Mouse (Mus musculus): Measurements from ENCODE around the gene Sytl1.
A peak's percentile ranks its signal among the peaks of the same experiment; 100 is the strongest.

Sytl1 gene

DNA sequence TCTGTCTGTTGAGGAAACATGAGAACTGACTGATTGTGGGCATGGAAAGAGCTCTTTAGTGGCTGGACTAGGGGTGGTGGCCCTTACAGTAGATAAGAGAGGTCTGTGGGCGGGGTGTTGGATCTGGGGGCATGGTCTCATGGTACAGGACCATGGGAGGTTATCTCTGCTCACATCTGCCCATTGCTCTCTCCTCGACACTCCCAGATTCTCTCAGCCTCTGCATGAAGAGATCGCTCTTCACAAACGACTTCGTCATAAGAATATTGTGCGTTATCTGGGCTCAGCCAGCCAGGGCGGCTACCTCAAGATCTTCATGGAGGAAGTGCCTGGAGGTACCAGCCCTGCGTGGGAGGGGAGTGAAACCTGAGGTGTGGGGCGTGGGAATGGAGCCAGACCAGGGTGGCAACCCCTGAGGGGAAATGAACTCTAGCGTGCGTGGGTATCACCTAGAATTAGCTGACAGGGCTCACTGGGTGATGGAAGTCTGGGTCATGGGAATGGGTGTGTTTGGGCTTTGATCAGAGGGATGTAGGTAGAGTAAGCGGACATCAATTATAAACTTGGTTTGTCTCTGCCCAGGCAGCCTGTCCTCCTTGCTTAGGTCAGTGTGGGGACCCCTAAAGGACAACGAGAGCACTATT is 15.0 kb downstream of the Sytl1 start:
- no peak for DNase-seq (ENCODE audit: low spot score in 2 of 2)

- DNase-seq (ENCODE audit: low spot score in 2 of 2), result no peak
Observed at GRCm38 (mm10) chr4:133247072-133247471, 15.8 kb downstream of the Sytl1 start.

GRCm38 (mm10) chr4:133244289-133244688 is 18.6 kb downstream of the Sytl1 start:
- no peak for DNase-seq (ENCODE audit: low spot score in 2 of 2)

DNA sequence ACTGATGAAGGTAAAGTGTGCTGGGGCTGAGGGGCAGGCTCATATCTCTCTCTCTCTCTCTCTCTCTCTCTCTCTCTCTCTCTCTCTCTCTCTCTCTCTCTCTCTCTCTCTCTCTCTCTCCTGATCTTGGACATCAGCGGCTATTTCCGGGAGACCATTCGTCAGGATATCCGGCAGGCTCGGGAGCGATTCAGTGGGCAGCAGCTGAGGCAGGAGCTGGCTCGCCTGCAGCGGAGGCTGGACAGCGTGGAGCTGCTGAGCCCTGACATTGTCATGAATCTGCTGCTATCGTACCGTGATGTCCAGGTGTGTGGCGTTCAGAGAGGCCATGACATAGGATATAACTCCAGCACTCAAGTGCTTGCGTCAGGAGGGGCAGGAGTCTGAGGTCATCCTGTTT is 19.4 kb downstream of the Sytl1 start:
- DNase-seq (ENCODE audit: low spot score in 2 of 2), result no peak

GRCm38 (mm10) chr4:133242710-133243109 is 20.2 kb downstream of the Sytl1 start:
- DNase-seq (ENCODE audit: low spot score in 2 of 2), result no peak

DNA sequence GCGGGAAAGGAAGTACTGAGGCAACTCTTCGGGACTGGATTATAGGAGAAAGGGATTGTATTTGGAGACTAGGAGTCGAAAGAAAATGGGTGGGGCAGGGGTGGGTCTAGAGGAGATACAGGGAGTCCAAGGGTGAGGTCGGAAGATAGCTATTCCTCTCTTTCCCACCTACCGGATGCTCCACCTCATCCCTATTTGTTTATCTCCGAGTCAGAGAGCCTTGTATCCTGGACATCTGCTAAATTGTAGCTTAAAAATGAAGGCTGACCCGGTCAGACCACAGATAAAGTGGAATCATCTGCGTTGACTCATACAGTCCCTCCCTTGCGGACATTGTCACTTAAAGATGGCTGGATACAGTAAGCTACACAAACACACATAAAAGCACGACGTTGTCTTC is 21.0 kb downstream of the Sytl1 start:
- no peak for DNase-seq (ENCODE audit: low spot score in 2 of 2)

GRCm38 (mm10) chr4:133240934-133241908 is 21.7 kb downstream of the Sytl1 start:
- peak; percentile 54 to 86 for DNase-seq (ENCODE audit: low spot score in 2 of 2)

DNA sequence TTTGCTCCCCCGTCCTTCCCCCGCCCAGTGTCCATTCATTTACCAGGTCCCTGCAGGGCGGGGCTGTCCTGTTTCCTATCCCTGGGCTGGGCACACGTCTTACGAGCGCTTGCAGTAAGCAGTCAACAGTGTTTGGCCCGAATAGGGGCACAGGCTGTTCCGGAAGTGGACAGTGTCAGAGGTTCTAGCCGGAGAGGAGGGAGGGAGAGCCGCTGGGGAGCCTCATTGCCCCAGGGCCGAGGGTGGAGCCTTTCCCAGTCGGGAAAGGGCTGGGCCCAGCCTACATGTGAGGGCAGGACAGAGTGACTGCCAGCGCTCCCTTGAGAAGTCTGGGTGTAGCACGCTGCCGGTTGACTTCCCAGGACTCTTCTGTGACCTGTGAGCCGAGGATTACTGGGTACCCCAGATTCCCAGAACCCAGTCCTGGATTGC is 22.4 kb downstream of the Sytl1 start, which contains the start of gene Map3k6:
Map3k6 (plus strand) TSS at position 329 of the 432 bp plus-strand sequence.
- DNase-seq (ENCODE audit: low spot score in 2 of 2), result no peak

- no peak for DNase-seq (ENCODE audit: low spot score in 2 of 2)
Observed at GRCm38 (mm10) chr4:133237911-133238310, 25.0 kb downstream of the Sytl1 start.

GRCm38 (mm10) chr4:133235415-133235814 is 27.5 kb downstream of the Sytl1 start:
- no peak for DNase-seq (ENCODE audit: low spot score in 2 of 2)

- no peak for DNase-seq (ENCODE audit: low spot score in 2 of 2)
Observed at GRCm38 (mm10) chr4:133234771-133235170, 28.1 kb downstream of the Sytl1 start.

- DNase-seq (ENCODE audit: low spot score in 2 of 2), result peak in 1 of 2 experiments; percentile 34
Observed at GRCm38 (mm10) chr4:133233285-133233976, 29.5 kb downstream of the Sytl1 start.

DNA sequence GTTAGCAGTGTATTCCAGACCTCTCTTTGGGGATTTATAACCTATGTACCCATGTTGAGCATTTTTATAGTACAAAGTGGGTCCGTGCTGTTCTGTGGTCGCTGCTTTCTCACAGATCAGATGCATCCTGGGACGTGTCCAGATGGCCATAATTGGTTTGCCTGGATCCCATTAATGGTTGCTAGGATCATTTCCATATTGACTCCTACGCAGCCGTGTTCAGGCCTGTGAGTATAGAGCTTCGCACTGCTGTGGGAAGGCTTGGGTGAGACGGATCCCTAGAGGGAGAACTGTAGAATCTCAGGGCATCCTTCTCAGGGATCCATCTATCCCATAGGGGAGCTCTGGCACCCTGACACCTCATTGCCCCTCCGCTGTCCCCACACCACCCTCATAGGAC is 33.3 kb downstream of the Sytl1 start:
- no peak for DNase-seq (ENCODE audit: low spot score in 2 of 2)

DNA sequence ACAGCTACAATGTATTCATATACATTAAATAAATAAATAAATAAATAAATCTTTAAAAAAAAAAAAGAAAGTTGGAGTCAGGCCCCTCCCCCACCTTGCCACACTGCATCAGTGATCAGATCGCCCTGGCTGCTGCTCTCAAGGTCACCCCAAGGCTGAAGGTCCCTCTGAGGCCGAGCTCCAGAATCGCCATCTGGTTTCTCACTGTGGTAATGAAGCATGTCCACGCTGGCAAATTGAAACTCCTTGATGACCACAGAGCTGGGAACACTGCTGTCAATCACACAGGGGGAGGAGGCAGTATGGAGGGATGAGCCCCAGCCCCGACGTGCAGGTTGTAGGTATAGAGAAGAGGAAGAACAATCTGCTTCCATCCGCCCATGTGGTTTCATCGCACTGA is 35.3 kb downstream of the Sytl1 start:
- no peak for DNase-seq (ENCODE audit: low spot score in 2 of 2)

- no peak for DNase-seq (ENCODE audit: low spot score in 2 of 2)
Observed at GRCm38 (mm10) chr4:133226073-133226472, 36.8 kb downstream of the Sytl1 start.

- no peak for DNase-seq (ENCODE audit: low spot score in 2 of 2)
Observed at GRCm38 (mm10) chr4:133223875-133224274, 39.0 kb downstream of the Sytl1 start.

GRCm38 (mm10) chr4:133221701-133222100 is 41.2 kb downstream of the Sytl1 start:
- DNase-seq (ENCODE audit: low spot score in 2 of 2), result no peak

GRCm38 (mm10) chr4:133220656-133221055 is 42.3 kb downstream of the Sytl1 start:
- no peak for DNase-seq (ENCODE audit: low spot score in 2 of 2)

DNA sequence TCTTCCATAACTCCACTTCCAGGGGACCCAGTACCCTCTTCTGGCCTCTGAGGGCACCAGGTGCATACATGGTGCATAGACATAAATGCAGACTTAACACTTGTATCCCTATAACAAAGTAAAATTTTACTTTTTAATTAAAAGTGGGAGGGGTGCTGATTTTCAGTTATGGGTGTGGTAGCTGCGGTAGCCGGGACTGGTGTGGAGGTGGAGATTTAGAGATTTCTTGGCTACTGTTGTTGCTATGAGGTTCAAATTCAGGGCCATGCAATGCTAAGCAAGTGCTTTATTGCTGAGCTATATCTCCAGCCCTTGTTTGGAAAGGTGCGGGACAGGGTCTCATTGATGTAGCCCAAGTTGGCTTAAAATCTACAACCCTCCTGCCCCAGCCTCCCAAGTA is 44.2 kb downstream of the Sytl1 start:
- no peak for DNase-seq (ENCODE audit: low spot score in 2 of 2)

GRCm38 (mm10) chr4:133217641-133218040 is 45.3 kb downstream of the Sytl1 start:
- DNase-seq (ENCODE audit: low spot score in 2 of 2), result no peak

- DNase-seq (ENCODE audit: low spot score in 2 of 2), result no peak
Observed at GRCm38 (mm10) chr4:133213661-133214060, 49.3 kb downstream of the Sytl1 start.

DNA sequence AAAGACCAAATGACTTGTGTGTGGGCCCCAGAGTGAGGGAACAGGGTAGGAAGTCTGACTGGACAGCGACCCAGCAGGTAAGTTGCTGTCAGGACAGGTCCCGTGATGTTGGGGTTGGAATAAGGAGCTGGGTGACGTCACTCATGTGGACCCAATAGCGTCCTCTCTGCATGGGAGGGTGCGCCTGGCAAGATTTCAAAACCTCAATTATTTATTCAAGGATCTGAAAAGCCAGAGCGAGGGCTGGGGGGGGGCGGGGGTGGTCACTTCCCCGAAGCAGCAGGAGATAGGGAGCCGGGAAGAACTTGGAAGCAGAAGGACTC is 49.7 kb downstream of the Sytl1 start:
- peak in 1 of 2 experiments; percentile 57 for DNase-seq (ENCODE audit: low spot score in 2 of 2)

Measured in left cerebral cortex, adult 9 months (tissue).